Mouse (Mus musculus): ENCODE results near the gene Pde8b.
A peak's percentile ranks its signal among the peaks of the same experiment; 100 is the strongest.

Gene Pde8b

DNA sequence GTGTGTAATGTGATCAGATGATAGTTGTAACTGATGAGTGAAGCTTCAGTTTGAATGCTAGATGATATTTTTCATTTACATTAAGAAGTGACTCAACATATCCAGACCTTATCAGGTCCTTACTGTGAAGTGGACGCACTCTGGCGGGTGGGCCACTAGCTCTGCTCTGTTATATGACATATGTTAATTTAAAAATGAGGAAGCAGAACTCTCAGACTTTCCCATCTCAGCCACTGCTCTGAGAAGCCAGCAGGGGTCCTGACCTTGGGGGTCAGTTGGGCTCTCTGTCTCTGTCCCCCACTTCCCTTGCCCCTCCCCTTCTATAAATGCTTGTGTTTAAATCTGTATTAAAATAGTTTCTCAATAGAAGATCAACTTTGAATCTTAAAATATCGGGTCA lies 172.4 kb downstream of the Pde8b start:
- no peak for DNase-seq

DNA sequence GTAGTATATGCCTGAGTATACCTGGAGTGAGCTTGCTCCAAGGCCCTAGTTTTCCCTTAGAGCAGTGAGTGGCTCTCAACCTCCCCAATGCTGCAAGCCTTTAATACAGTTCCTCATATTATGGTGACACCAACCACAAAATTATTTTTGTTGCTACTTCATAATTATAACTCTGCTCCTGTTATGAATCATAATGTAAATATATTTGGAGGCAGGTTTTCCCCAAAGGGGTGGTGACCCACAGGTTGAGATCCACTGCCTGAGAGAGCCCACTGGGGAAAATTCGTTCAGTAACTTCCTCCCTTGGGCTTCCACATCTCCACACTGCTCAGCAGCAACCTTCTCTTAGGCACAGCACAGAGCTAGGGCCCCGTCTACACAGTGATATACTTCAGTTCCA lies 174.0 kb downstream of the Pde8b start:
- no peak for DNase-seq

DNA sequence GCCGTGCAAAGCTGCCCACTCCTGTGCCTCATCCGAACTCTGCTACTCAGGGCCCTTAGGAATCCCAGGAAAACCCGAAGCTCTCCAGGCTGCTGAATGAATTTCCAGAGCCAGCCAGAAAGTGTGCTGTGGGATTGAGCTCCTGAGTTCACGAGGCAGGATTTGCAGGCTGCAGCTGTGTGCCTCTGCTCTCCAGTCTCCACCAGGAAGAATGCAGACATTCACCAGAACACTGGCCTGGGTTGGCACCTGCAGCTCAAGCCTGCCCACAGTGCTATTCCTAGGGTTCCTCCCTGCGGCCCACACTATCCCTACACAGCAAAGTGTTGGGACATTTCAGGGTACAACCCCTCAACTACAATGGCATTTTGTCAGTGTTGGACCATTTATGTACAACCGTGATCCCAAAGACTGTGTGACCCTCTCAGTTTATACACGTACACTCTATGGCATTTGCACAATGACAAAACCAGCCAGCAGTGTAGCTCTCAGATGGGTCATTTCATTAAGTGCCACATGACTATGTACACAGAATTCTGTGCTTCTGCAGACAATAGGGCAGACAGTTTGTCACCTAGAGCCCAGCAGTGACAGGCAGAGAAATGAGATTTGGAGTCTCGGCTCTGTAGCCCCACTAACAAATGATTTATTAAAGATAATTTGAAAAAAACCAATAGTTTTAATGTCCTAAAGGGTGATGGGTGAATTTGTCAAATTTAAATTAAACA lies 176.5 kb downstream of the Pde8b start:
- no peak for DNase-seq

DNA sequence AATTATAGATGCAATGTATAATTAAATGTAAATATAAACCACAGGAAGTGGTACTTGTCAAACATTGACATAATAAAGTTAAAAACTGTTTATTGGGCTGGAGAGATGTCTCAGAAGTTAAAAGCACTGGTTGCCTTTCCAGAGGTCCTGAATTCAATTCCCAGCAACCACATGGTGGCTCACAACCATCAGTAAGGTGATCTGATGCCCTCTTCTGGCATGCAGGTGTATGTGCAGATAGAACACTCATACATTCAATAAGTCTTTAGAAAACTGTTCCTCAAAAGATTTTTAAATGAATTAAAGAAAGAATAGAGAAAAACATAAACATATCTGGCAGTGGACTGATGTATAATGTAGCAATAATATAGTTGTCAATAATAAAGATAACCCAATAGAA lies 179.9 kb downstream of the Pde8b start:
- no peak for DNase-seq

DNA sequence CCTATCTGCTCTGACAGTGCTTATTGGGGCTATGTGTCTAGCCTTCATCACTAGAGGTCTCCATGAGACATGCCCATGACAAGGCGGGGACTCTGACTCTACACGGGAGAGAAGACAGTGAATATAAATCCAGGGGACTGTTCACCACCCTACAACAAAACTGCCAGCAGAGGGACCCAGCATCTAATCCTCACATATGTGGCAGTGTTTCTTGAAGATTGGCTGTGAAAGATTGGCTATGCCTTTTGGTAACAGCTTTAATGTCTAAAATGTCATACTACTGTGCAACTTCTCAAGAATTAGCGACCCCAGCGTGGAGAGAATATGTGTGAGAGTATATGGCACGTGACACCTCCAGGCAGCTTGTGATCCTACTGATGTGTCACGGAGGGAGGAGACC lies 182.3 kb downstream of the Pde8b start:
- no peak for DNase-seq

DNA sequence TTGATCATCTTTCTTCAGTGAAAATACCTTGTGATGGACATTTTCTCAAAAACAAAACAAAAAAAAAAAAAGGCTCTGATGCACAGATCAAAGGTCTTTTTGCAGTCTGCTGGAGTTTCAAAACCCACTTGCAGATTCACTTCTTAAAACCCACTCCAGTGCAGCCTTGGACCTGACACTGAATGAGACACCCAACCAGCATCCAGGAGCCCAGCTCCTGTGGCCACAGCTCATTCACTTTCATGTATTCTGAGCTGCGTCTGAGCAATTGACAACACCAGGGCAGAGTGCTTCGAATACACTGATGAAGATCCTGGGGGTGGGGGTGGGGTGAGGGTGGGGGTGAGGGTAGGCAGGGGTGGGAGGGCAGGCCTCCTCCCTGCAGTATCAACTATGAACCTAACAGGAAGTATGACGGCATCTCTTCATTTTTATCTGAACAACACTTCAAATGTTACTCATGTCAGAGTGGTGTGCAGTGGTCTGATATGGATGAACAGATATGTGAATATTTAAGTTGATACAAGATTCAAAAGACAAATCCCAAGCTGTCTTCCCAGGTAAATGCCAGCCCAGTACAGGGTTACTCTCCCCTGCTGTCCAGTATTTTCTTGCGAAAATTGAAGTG lies 186.6 kb downstream of the Pde8b start:
- DNase-seq: no peak

DNA sequence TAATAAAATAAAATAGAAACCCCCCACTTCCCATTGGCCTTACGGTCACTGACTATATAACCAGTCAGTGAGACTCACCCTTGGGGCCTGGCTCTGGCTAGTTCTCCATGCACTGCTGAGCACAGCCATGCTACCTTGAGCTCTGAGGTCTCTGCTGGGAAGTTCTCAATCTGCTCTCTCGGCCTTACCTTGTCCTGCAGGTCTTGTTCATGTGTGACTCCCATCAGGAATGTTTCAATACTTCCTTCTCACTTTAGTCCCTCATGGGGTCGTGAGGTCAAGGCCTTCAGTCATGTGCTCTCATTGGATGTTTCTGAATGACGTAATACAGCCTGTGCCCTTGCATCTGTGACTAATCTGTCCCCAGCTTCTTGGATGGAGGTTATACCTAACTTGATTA lies 191.3 kb downstream of the Pde8b start:
- no peak for DNase-seq

DNA sequence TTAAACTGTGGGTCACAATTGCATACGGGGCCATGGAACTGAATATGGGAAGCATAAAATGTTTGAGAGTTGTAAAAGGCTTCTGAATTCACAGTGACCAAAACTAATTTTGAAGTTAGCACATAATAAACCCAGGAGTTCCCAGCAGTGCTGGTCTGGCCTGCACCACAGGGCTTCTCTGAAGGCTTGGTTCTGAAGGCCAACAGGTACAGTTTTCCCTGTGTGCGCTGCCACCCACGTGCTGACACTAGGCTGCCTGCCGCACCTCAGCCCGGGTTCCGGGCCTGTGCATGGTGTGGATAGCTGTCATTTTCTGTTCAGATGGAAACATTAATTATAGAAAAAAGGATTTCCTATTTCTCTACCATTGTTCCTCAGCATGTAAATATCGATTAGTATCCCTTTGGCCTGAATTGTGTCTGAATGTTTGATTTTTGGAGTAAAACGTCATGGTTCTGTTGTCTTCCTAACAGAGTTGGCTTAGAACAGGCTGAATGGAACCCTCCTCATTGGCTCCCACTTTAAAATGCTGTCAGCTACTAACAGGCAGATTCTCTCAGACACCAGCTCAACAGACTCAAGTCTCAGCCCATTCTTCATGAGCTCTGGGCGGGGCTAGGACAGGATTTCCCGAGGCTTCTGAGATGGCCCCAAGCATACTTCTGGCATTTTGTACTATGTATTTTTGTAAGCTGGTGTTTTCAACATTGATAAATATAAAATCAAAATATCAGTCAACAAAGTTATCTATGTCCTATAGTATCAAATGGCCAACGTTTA lies 193.4 kb downstream of the Pde8b start:
- no peak for DNase-seq

DNA sequence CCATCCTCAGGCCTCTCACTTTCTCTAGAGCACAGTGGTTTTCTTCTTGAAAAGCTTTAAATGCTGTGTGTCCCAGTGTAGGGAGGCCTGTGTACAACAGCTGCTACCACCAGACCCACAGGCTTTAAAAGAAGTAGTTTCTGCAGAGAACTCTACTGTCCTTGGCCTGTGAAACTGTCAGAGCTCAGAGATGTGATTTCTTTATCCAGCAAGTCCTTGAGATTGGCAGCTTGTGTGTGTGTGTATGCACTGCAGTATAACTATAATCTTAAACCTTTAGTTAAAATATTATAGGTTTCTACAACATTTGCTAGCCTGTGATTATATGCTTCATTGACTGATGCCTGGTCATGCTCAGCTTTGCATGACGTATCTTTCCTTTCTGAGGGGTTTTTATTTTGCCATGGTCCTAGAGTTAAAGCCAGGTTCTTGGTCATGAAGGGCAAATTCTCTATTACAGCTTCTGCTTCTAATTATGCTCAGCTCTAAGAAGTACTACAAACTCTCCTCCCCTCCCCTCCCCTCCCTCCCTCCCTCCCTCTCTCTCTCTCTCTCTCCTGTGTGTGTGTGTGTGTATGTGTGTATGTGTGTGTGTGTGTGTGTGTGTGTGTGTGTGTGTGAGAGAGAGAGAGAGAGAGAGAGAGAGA lies 194.3 kb downstream of the Pde8b start:
- DNase-seq: no peak

DNA sequence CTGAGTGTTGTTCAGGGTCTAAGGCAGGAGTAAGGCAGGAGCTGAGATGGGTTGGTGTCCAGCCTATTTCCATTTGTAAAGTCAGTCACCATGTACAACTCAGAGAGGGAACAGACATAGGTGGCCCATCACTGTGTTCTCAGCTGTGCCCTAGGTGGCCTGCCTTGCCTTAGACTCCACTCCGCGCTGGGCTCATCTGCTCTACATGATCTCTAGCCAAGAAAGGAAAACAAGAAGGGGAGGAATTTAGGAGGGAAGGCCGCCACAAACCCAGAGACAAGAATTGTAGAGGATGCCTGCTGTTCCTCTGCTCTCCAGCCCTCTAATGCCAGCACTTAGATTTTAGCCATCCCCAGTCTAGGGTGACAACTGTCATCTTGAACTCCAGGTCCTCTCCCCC lies 197.7 kb downstream of the Pde8b start:
- DNase-seq: no peak

DNA sequence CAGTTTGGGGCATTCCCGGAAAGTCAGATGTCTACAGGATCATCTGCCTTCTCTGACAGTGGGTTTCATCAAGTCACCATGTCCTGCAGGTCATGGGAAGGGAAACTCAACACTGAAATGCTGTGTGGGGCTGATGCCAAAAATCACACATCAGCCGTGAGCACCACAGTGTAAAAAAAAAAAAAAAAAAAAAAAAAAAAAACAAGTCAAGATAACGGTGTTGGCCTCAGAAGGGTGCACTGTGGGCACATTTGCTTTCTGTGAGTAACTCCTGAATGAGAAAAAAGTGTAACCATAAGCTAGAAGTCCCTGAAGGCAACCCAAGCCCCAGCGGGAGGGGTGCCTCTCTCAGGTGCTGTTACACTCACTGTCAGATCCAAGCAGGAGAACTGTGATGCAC lies 199.7 kb downstream of the Pde8b start:
- DNase-seq: no peak

DNA sequence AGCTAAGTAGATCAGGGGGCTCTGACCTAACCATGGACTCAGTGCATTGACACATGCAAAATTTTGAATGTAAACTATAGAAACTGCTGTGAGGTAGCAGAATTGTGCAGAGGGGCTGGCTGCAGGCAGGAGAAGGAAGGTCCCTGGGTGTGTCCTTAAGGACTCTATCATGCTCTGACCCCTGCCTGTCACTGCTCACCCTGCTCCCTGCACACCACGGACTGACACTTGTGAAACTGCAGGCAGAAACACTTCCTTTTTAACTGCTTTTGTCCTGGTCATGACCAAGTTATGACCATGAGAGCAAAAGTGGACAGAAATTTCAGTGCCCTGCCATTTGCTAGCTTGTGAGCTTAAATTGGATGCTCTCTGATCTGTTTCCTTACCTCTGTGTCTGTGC lies 206.0 kb downstream of the Pde8b start:
- DNase-seq: no peak

DNA sequence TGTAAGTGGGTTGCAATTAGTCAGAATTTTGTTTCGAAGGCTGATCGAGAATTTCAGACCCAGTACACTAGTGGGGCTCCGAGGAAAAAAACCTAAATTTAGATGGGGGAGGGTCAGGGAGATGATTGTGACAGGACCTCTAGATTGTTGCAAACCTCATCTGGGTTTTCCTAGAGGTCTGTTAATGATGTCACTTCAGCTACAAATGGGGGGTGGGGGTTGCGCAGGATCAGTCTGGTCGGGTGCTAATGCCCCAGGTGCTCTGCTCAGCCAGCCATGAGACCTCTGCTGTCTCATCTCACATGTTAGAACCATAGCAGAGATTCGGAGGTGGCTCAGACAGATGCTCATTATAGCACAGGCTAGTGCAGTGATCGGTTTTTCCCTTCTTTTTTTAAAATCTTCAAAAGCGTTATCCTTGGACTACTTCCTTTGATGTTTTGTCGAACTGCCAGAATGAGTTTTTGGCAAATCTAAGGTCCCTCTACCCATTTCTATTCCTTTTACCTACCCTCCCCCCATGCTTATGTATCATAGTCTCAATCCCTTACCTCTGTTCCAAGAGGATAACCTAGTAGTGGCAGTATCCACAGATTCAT lies 209.9 kb downstream of the Pde8b start:
- DNase-seq: no peak

DNA sequence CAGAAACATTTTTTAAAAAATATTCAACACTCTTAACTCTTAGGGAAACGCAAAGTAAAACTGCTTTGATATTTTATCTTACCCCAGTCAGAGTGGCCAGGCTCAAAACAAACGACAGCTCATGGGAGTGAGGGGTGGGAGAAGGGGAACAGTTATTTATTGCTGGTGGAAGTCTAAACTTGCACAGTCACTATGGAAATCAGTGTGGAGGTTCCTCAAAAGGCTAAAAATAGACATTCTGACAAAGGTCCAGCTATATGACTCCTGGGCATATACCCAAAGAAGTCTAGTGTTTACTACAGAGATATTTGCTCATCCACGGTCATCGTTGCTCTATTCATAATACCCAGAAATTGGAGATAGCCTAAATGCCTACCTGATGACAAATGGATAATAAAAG lies 211.9 kb downstream of the Pde8b start:
- no peak for DNase-seq

DNA sequence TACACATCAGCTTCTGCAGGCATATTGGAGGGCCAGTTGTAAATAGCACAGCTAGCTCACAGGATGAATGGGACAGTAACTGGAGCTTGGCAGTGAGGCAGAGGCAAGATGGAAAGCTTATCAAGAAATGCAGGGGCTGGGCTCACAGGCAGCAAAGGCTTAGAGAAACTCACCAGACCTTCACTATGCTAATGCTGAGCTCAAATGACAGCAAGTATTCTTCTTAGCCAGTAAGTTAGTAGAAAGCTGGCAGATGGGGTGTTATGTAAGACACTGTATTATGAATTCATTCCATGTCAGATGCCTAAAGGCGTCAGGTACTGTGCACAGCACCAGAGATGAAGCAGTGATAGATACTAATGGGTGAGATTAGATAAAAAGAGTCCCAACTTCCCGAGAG lies 215.4 kb downstream of the Pde8b start:
- DNase-seq: peak; percentile 78

DNA sequence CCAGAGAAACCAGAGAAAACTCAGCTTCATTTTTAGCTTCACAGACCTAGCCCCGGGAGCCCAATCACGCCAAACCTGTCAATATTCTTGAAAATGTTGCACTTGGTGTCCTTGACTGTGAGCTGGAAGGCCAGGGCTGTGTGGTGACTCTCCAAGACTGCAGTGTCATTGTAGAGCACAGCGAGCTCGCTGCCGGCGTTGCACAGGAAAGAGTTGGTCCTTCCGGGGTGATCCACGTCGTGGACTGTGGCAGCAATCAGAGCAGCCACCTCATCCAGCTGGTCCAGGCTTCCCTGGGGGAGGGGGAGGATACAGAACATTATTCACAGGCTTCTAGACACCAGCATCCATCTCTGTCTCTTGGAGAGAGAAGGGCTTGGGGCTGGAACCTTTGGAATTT lies 216.0 kb downstream of the Pde8b start:
- DNase-seq: no peak

DNA sequence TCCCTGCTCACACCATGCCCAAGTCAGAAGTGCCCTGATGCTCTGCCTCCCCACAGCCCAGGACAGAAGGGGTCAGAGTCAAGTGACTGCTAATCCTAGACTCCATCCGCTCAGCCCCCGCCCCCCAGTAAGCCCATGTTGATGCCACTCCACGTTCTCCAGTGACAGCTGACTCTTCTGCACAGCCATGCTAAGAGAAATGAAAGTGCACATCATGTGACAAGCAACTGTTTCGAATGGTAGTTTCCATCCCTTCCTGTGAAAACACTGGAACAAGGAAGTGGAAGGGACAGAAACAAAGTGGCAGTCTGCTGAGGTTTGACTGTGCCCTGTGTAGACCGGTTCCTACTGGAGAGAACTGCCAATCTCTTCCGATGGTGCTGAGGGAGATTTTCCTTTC lies 217.2 kb downstream of the Pde8b start:
- DNase-seq: peak; percentile 42

DNA sequence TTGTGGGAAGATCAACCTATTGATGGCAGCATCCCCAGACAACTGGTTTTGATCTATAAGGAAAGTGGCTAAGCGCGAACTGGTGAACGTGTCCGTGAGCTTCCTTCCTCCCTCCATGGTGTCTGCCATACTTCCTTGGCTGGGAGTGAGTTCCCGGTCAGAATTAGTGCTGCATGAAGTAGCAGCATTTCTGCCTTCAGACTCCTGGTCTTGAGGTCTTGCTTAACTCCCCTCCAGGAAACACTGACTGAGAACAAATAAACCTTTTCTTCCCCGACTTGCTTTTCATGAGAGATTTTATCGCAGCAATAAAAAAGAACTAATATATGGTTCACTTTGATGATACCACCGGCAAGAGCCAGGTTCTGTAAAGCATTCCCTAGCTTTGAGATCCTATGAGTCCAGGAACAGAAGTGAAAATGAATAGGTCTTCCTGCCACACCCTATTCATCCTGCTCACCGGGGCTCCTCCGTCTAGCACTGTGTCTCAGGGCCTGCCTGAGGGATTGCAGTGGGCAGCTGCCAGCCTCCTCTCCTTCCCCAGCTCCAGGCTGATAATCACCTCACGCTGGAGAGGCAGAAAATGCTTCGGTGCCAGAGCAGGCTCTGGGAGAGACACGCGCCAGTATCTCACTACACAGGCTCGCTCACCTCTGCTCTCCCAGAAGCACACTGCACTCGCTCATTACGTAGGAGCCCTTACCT lies 217.9 kb downstream of the Pde8b start:
- DNase-seq: no peak

DNA sequence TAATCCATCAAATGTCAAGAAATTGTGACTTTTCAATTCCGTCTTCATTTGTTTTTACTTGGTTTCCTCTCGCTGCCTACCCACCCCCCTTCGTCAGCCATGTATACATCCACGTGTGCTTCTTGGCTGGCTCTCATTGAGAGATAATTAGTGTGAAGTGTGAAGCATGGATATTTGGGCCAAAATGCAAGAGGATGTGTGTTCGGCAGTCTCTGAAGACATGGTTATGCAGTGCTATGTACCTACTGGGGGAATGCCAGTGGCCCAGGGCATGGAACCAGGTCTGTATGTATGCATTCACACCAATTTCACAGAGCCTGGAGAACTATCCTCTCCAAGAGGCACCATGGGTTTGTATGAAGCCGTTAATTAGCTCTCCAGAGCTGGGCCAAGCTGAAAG lies 219.3 kb downstream of the Pde8b start:
- no peak for DNase-seq

DNA sequence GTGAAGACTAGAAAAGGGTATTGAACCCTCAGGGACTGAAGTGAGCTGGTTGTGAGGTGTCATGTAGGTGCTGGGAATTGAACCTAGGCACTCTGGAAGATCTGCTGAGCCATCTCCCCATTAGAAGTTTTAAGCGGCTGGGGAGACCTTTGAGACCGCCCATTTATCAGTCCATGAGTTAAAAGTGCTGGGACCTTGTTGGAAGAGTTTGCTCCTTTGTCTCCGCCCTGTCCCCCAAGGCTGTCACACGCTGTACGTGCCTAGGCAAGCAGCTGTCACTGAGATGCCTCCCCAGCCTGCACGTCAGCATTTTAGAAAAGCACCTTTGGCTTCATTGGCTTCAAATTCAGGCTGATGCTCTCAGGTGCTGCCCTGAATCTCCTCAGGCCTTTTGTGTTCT lies 229.9 kb downstream of the Pde8b start:
- no peak for DNase-seq

DNA sequence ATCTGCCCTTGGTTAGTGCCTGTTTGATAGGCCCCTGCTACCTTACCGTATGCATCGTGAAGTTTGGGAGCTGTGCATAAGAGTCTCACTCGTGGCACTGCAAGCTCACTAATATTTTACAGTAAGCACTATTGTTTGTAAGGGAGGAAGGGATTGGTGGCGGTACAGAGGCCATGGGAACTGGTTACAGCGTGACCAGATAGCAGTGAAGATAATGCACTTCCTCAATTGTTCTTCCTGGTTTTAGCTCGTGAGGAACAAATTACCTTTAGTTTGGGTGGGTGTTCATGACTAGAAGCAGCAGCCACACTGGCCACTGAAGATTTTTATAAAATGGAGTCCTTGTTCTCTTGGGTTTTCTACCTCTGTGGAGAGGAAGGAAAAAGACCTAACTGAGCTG lies 230.8 kb downstream of the Pde8b start:
- no peak for DNase-seq

DNA sequence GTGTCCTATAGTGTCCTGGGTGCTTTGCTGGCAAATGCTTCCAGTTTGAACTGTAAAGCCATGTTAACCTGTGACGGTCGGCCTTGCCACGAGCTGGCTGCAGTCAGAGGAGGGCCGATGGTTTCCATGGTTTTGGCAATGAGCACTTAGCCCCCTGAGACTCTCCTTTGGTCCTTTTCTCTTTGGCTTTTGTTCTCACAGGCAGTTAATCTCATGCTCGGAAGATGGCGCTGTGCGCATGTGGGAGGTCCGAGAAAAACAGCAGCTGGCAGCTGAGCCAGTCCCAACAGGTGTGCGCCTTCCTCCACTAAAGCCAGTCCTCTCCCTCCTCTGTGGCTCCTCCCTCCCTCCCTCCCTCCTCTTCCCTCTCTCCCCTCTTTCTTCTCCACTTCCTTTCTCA lies 232.2 kb downstream of the Pde8b start:
- DNase-seq: peak; percentile 71

DNA sequence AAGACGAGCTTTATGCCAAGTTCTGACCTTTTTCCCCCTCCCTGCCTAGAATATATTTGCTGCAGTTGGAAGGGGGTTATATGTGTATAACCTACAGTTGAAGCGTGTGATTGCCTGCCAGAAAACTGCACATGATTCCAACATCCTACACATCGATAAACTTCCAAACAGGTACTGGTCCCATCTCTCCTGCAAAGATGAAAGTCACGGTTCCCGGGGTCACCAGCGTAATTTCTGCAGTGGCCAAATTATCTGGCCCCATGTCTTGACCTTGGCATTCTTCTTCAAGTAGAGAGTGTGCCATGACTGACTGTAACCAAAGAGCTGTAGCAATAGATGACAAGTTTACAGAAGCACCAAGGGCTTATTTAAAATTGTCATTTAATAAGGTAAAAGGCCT lies 232.9 kb downstream of the Pde8b start:
- DNase-seq: no peak
